Mouse (Mus musculus) fibroblast of lung, adult 2 months (primary cell): Measurements from ENCODE around the gene Lama4.

Source experiments
- DNase-seq: peaks from one replicate; pipeline ENCODE4 v3.0.0-alpha.2; 2011; ENCODE audit warnings: low read depth

The Lama4 gene

DNA sequence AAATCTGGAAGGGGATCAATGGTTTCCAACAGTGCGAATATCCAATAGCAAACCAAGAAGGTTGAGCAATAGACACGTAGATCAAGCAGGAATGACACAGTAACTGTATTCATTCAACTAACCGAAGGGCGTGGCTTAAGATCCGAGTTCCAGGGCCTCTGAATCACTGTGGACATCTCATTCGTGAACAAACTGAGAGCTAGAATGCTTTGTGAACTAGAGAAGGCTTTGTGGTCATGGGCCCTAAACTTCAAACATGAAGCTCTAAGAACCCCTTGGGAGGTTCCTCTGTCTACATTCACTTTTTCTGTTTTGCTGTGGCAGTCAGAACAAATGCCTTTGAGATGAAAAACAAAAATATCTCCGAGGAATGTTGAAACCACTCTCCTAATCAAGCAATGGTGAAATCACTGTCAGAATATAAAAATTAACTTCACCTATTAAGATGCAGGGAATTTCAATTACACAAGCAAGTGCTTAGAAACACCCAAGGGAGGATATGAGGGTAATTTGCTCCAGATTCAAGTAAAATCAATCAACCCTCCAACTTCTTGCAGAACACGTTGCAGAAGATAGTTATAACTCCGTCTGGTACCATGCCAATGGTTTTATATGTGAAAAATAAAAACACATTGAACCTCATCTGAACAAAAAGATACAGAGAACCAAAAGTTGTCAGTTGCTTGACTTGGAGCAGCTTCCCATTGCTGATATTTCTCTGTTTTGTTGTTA, 29.6 kb downstream of the Lama4 start:
- peak; percentile 87 for DNase-seq

DNA sequence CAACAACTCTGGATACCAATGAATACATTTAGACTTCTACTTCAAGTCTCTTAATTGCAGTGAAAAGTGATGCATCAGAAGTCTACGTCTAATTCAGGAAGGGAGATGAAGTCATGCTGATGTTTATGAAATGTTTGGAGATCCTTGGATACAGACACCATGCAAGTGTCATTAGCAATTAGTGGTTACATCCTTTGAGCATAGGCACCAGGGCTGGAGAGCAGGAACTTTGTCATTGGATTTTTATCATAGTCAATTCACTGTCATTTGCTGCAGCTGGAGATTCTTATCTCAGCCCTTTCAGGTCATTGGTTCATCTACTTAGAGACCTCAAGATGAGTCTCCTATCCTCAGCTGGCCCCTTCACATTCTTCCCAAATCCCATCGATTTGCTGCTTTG, 30.6 kb downstream of the Lama4 start:
- DNase-seq = no peak

DNA sequence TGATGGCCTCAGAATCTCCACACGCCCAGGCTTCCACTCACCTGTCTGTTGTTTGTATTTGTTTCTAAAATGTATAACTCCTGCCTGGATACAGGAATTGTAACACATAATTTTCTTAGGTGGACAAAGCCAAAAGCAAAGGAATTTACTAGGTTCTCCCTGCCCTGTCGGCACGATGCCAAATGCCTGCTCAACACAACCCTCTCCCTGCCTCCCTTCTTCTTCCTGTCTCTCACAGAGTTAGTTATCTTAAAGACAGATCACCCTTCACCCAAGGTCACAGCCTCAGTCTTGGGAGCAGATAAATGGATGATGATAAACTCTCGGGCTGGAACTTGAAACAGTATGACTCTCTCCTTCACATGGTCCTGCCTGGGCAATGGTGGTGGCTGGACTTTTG, 35.6 kb downstream of the Lama4 start:
- DNase-seq = no peak

DNA sequence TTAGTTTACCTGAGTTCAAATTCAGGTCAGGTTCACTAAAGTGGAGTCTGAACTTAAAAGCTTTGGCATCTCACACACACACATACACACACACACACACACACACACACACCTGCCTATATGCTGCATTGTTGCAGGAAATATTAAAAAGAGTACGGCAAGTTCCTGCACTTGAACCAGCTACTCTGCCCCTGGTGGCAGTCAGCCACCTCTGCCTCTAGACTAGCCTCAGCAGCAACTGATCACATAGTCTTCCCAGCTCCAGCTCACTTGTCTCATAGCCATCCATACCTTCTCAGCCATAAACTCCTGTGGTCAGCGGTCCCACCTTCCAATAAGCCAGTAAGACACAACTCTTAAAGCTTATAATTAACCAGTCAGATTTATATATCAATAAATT, 37.2 kb downstream of the Lama4 start:
- no peak for DNase-seq

DNA sequence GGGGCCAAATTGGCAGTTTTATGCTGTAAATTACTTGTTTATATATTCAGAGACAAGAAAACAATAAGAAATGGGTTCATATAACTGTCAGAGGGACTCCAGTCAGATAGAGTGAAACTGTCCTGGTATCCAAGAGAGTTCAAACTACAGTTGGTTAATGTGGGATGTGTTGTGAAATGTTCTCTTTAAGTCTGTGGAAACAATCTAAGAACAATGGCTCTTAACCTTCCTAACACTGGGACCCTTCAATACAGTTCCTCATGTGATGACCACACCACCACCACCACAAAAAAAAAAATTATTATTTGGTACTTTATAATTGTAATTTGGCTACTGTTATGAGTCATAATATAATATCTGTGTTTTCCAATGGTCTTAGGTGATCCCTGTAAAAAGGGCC, 38.2 kb downstream of the Lama4 start:
- DNase-seq = no peak

DNA sequence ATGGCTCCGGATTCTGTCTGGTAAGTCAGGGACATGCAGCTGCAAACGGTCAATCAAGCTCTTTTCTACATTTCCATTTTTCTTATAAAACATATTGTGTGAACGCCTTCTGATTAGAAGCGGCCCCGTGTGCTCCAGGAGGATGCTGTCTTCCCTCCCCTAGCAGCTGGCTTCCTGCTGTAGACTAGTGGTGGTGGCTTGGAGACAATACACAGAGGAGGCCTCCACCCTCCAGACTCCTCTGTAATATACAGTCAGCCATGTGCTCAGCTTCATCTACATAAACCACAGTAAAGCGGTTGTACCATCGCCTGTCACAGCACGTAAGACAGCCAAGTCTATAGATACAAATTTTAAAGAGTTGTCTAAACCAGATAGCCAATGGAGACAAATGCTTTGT, 40.2 kb downstream of the Lama4 start:
- no peak for DNase-seq

DNA sequence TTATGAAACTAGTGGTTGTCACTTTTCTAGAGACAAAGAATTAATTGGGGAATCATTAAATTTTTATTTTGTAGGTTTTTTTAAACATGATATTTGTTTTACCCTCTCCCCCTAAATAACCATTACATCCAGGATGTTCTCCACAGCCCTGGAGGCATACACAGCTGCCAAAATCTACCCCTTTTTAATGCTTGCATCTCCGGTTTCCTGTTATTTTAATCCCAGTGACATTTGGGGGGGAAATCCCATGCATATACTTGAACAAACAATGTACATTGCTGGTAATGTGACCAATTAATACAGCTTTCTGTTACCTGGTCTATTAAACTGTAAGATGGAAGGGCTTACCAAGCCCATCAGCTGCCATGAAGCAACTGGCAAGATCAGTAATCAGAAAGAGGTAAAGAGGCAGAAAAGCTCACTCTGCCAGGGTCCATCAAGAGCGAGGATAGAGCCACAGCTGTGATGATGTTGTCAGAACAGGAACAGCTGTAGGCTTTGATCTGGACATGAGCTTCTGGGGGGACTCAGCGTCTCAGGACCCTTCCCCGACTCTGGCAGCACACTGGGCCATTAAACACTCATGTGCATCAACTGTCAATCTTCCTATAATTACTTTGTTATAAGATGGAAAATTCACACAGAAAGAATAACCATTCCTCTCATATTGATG, 41.3 kb downstream of the Lama4 start:
- DNase-seq = no peak

DNA sequence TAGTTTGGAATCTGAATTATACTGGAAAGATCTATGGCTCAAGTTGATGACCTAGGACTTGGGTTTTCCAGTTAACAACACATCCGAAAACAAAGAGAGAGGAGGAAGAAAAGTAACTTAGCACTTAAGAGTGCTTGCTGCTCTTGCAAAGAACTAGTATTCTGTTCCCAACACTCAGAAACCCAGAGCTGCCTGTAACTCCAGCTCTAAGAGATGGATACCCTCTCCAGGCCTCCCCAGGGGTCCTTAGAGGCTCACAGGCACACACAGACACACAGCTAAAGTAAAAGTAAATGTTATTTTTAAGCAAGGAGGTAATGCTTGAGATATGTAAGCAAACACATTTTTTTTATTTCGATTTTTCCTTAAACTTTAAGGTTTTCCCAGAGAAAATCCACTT, 49.5 kb downstream of the Lama4 start:
- no peak for DNase-seq

DNA sequence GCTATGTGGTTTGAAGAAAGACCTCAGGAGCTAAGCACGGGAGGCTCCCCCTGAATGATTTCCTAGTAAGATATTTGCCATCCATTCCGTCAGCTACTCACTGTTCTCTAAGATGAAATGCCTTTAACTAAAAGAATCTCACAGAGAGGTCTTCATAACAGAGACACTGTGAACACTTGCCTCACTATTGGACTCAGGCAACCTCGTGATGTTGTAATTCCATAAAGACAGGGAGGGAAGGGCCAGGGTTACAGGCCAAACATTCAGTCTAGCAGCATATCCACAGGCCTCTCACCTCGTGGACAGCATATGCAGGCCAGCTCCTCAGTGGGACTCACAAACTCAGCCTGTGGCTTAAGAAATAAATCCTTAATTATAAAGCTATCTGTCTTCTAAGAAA, 52.7 kb downstream of the Lama4 start:
- no peak for DNase-seq

DNA sequence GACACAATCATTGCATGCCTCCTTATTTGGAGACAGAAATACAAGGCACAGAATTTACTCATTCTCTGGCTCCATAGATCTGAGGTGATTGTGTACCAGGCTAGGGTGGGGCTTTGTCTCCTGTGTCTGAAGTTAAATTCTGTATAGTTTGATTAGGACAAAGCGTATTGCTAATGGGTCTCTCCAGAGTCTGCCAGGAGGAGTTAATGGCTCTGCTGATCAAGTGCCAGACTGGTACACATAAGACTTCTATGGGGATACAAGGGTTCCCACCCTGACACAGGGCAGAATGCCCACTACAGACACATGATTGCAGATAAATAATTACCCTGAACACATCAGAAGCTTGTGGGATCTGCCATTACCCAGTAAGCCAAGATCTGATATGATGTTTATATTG, 53.3 kb downstream of the Lama4 start:
- no peak for DNase-seq

DNA sequence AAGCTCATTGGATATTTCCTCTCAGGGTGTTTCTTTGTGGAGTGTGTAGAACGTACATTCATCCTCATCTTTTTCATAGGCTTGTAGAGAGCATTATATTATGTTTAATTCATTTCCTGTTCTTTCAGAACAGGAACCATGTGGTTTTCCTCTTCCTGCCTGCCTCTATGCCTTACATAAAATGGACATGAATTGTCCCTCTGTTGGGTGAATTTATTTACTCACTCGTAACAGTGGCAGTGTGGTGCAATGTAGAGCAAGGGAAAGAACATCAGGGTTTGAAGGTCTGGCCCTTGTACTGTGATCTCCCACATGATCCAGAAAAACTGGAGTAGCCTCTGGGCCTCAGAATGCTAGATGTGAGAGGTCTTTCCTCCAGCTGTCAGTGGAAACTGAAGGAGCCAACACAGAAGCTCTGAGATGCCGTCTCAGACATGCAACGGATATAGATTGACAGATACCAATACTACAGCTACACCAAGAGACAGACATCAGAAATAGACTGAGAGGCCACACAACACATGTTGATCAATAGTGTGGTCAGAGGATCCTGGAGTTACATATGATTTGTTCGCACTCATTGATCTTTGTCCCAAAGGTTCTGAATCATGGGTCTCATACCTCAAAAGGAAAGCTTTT, 58.4 kb downstream of the Lama4 start:
- DNase-seq = no peak

DNA sequence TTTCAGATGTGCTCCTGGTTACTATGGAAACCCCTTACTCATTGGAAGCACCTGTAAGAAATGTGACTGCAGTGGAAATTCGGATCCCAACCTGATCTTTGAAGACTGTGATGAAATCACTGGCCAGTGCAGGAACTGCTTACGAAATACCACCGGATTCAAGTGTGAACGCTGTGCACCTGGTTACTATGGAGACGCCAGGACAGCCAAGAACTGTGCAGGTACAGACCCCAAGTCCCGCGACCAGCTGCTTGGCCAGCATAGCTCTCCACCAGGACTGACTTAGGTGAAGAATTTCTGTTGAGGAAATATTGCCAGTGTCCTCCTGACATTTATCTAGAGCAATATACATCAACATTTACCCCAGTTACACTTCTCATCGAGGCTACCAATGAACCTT, 61.2 kb downstream of the Lama4 start:
- DNase-seq = no peak

DNA sequence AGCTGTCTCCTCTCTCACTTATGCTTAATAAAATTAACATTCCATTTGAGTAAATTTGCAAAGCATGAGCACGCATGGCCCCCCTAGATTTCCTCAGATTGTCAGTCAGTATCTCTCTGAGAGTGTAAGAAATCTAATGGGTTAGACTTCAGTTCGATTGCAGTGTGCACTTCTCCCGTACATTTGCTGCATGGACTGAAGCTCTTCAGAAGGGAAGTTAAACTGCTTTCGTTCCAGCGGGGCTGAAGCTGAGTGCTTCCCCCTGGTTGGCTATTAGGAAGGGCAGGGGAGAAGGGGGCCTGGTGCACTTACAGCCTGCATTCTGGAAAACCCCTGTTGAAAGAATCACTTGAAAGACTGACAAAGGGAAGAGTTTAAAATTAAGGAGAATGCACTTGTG, 61.7 kb downstream of the Lama4 start:
- no peak for DNase-seq

DNA sequence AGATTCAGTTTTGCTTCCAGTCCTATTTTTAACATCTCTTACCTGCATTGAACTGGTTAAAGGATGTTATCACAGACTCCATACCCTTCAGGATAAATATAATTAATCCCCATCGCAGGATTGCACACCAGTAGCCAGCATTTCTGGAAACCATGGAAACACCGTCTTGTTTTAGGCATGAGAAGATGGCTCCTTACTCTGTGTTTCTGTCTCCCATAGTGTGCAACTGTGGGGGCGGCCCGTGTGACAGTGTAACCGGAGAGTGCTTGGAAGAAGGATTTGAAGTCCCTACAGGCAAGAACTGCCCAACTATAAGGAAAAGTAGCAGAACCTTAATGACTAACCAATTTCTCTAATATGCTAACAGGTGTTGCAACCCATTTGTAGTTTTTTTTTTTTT, 63.1 kb downstream of the Lama4 start:
- DNase-seq = no peak

DNA sequence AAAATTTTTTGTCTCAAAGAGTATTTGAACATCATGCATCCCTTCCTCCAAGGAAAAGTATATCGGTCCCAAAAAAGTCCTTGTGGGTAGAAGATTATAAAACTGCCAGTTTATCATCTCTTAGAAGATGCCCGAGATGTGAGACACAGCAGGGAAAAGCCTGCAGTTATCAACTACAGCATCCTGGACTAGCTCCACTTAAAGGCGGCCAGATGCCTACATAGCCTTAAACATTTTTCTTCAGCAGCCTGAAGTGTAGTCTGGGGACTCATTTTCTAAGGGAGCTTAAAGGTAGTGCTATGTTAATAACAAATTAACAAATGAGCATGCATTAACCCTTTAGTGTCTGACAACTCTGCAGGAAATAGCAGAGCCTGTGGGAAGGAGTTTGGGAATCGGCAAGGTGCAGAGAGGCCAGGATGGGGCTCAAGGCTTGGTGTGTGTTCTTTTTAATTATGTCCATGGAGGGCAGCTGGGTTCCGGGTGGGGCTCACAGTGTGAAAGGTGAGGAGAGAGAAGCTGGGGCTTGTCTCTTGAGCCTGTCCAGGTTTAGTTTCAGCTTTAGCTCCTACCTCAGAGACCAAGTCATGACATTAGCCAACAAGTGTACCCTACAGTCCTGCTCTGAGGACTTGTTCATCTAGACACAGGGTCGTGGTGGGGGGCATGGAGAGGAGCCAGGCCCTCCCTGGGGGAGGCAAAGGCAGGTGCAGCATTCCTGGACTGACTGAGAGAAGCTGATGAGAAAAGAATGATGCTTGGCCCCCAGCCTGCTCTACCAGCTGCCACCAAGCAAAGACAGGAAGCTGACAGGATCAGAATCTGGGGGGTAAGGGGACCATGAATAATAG, 64.2 kb downstream of the Lama4 start:
- no peak for DNase-seq

DNA sequence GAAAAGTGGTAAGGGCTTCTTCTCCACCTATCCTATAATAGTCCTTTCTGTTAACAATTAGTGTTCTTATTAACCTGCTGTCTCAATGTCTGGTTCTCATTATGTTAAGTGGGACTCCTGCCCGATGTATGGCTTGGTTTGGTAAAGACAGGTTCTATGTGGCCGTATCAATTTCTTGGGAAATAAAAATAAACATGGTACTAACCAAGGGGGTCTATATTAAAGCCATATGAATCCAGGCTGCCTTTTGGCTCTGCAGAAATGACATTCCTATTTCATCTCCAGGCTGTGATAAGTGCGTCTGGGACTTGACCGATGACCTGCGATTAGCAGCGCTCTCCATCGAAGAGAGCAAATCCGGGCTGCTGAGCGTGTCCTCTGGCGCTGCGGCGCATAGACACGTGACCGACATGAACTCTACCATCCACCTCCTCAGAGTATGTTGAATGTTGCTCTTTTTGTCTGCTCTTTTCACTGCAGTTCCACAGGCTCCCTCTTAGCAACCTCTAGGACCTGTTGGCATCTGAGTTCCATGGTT, 64.9 kb downstream of the Lama4 start:
- DNase-seq = no peak

DNA sequence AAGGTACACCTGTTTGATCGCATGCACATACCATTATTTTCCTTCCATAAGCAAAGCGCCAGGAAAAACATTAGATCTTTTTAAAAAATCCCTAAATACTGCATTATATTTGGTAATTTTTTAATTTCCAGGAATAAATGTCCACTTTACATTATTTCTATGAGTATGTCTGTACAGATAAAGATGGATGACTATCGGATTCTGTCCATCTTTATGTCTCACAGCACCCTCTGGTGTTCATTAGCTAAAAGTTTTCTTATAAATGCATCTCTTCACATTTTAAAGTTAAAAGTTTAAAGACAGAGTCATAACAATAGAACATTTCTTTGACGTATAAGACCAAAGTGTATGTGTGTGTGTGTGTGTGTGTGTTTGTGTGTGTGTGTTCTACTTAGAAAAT, 74.2 kb downstream of the Lama4 start:
- no peak for DNase-seq

DNA sequence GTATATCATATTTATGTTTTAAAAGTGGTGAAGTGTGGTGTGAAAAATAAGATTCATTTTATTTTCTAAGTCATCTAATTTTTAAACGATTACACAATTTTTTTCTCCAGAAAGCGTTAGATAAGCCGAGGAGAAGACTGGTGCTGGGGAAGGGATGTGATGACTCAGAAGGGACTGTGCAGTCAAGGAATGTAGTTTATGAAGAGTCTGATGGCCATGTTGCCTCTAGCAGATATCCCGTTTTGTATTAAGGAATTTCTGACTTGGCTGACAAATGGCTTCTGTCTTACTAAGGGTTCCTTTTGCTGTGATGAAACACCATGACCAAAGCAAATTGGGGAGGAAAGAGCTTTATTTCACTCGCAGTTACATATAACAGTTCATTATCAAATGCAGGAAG, 74.7 kb downstream of the Lama4 start:
- no peak for DNase-seq

DNA sequence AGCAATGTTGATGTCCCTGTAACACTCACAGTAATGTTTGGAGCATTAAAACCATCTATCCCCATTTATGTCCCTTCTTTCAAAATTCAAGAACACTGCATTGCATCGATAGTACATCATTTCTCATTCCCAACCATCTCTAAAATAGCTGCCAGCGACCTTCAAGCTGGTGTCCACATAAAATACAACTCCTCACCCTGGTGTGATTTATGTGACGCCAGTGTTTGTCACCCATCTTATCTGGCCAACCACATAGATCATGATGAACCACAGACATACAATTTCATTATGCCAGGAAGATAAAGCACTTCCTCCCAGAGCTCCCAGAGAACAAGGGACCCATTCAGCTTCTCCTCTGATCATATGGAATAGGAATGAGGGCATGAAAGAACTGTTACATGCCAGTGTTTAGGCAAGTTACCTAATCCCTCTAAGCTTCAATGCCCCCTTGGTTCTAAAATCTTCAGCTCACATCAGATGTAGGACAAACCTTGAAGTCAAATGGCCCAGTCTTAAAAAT, 79.2 kb downstream of the Lama4 start:
- DNase-seq = no peak

DNA sequence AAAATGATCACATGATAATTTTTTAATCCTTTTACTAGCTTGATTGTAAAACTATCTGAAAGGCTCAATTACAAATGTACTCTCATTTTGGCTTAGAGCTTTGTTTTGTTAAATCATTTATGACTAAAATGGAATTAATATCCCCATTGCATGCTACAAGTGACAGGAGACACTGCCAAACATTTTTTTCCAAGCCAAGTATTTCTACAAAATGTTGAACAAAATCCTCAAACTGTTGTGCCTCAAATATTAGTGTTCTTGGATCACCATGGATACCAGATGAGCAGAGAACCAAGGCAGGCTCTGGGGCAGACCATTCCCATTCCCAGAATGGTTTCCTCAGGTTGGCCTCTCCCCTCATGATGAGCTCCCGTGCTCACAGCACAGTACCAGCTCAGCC, 79.8 kb downstream of the Lama4 start:
- DNase-seq = no peak

DNA sequence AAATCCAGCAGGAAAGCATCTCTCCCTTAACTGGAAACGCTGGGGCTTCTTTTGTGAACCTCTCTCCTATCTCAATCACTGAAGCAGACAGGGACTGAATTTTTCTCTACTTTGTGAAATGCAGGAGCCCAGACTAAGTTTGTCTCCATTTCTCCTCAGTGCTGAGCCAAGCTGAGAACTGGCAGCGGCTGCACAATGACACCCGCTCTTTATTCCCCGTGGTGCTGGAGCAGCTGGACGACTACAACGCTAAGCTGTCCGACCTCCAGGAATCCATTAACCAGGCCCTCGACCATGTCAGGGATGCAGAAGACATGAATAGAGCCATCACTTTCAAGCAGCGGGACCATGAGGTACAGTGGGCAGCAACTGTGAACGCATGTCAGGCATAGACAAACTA, 82.5 kb downstream of the Lama4 start:
- no peak for DNase-seq
